Mouse (Mus musculus): ENCODE measurements around the gene Bloc1s2. TPM values are rescaled to one million over a fixed set of nuclear protein-coding genes. Genes with fewer than 3 reads are reported as not detected.

The Bloc1s2 gene
- polyA plus RNA-seq, 1 experiment: 55.9 TPM

DNA sequence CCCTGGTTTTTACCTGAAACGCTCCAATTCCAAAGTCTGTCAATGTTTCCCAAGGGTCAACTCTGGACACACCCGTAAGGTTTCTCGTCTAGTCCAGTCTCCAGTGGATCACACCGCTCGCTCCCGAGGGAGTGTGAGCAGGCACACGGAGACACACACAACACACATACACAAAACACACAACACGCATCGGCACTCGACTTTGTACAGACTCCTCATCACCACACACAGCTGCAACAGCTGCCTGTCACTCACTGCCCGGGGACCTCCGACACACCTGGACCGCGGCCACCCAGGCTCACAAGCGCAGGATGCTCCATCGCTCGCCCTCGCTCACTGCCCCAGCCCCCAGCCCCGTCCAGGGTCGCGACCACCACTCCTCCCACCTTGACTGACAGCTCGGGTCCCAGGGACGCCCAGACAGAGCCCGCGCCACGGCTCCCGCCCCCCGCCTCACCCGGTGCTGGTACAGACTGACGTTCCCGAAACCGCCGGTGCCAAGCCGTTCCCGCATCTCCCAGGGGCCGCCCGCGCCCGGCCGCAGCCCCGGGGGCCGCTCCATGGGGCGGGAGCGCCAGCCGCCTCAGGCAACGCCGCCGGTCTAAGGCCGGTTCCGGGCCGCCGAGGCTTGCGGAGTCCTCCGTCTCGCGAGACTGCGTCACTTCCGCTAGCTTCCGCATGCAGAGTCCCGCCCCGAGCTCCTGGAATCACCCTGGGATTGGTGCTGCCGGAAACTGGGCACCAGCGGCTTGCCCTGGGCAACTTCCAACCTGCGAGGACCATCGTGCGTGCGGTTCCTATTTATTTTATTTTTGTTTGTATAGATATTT, 39.2 kb downstream of the Bloc1s2 start, which contains the start of gene Chuk:
Gene Chuk (minus strand): TSS at position 650 of the 830 bp plus-strand sequence.
- TF ChIP-seq POLR2A (IDR thresholded peaks at IDR 0.05; ENCODE audit: borderline replicate concordance, low read depth, low read length): no peak
- TF ChIP-seq CTCF (IDR thresholded peaks at IDR 0.05; ENCODE audit: low read depth, low read length): no peak
- peak within 1 kb of the TSS; percentile 44 for H3K27ac ChIP-seq (ENCODE audit: insufficient read depth, low read depth, low read length)
- peak within 1 kb of the TSS; percentile 94 for H3K4me3 ChIP-seq (ENCODE audit: insufficient read depth, low read length)
- H3K4me1 ChIP-seq (ENCODE audit: control insufficient read depth, insufficient read depth, low read length): peaks cover 30% of the 10 kb centered on the region

DNA sequence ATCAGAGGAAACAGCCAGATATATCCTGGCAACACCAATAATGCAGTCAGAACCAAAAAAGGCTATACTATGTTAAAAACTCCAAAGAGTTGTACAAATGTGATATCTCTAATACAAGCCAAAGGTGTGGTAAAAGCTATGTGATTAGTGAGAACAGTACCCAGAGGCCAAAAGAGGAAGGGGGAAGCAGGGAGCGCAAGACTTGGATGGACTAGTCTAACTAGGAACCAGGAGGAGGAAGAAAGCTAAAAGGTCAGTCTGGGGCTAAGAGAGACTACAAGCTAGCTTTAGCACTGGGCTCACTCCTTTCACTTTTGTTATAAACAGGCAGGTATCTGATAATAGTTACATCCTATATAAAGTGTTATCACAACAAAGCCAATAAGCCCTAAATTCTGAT, 41.9 kb downstream of the Bloc1s2 start:
- Histone ChIP-seq H3K27ac (ENCODE audit: insufficient read depth, low read depth, low read length) (no peak overlapping the region), H3K4me3 (ENCODE audit: insufficient read depth, low read length) (no peak overlapping the region), H3K4me1 (ENCODE audit: control insufficient read depth, insufficient read depth, low read length) (peaks cover 30% of the 10 kb centered on the region)
- TF ChIP-seq POLR2A (IDR thresholded peaks at IDR 0.05; ENCODE audit: borderline replicate concordance, low read depth, low read length): no peak
- TF ChIP-seq CTCF (IDR thresholded peaks at IDR 0.05; ENCODE audit: low read depth, low read length): no peak

DNA sequence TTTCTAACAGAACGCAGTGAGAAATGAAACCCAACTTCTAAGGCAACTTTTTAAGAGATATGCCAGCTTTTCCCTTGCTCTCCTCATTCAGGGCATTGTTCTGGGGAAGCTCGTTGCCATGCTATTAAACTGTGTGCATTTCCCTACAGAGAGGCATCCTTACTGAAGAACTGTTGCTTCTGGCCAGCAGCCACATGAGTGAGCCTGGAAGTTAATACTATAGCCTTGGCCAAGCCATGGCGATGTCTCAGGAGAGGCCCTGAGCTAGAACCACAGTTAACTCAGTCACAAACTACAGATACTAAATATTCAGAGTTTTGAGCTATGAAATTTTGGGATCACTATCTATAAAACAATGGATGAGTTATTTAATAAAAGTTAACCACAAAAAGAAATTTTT, 43.2 kb downstream of the Bloc1s2 start:
- Histone ChIP-seq H3K27ac (ENCODE audit: insufficient read depth, low read depth, low read length) (no peak overlapping the region), H3K4me3 (ENCODE audit: insufficient read depth, low read length) (no peak overlapping the region), H3K4me1 (ENCODE audit: control insufficient read depth, insufficient read depth, low read length) (peaks cover 20% of the 10 kb centered on the region)
- TF ChIP-seq POLR2A (IDR thresholded peaks at IDR 0.05; ENCODE audit: borderline replicate concordance, low read depth, low read length): no peak
- TF ChIP-seq CTCF (IDR thresholded peaks at IDR 0.05; ENCODE audit: low read depth, low read length): no peak

DNA sequence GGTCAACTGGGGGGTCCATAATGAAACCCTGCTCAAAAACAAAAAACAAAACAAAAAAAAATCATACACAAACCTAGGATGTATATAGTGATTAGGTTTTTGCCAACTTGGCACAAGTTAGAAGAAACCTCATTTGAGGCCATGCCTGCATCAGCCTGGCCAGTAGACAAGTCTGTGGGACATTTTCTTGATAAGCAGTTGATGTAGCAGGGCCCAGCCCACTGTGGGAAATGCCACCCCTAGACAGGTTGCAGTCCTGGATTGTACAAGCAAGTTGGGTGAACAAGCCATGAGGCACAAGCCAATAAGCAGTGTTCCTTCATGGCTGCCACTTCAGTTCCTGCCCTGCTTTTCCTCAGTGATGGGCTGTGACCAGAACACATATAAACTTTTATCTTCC, 45.4 kb downstream of the Bloc1s2 start:
- Histone ChIP-seq H3K27ac (ENCODE audit: insufficient read depth, low read depth, low read length) (no peak overlapping the region), H3K4me3 (ENCODE audit: insufficient read depth, low read length) (no peak overlapping the region)
- no peak for TF ChIP-seq POLR2A (IDR thresholded peaks at IDR 0.05; ENCODE audit: borderline replicate concordance, low read depth, low read length)
- no peak for TF ChIP-seq CTCF (IDR thresholded peaks at IDR 0.05; ENCODE audit: low read depth, low read length)

More for the DNA sequence above, 45.4 kb downstream of the Bloc1s2 start:
- peaks cover 15% of the 10 kb centered on the region for H3K4me1 ChIP-seq (ENCODE audit: control insufficient read depth, insufficient read depth, low read length)

Other genes starting within 250 kb of the Bloc1s2 start
- gene Dnmbp, start 206.3 kb downstream of the Bloc1s2 start, polyA plus RNA-seq (2012; ENCODE audit: insufficient read depth, insufficient read length, missing spikeins): 10.2 and 13.5 TPM in 2 replicates
- 0.28 TPM in 1 of 2 replicates, not detected in the other for gene Cpn1, start 159.9 kb downstream of the Bloc1s2 start, polyA plus RNA-seq (2012; ENCODE audit: insufficient read depth, insufficient read length, missing spikeins)
- not detected in 2 replicates for gene Cyp2c23, start 117.2 kb downstream of the Bloc1s2 start, polyA plus RNA-seq (2012; ENCODE audit: insufficient read depth, insufficient read length, missing spikeins)
- gene Erlin1, start 76.7 kb downstream of the Bloc1s2 start, polyA plus RNA-seq (2012; ENCODE audit: insufficient read depth, insufficient read length, missing spikeins): 35.1 and 37.6 TPM in 2 replicates
- gene Chuk, start 39.0 kb downstream of the Bloc1s2 start, polyA plus RNA-seq (2012; ENCODE audit: insufficient read depth, insufficient read length, missing spikeins): 44.4 and 47.2 TPM in 2 replicates
- 18.5 and 19.2 TPM in 2 replicates for gene Cwf19l1, start 10.6 kb downstream of the Bloc1s2 start, polyA plus RNA-seq (2012; ENCODE audit: insufficient read depth, insufficient read length, missing spikeins)
- gene Pkd2l1, start 46.0 kb upstream of the Bloc1s2 start, polyA plus RNA-seq (2012; ENCODE audit: insufficient read depth, insufficient read length, missing spikeins): not detected in 2 replicates
- not detected in 2 replicates for gene Scd3, start 56.8 kb upstream of the Bloc1s2 start, polyA plus RNA-seq (2012; ENCODE audit: insufficient read depth, insufficient read length, missing spikeins)
- gene Scd2, start 147.2 kb upstream of the Bloc1s2 start, polyA plus RNA-seq (2012; ENCODE audit: insufficient read depth, insufficient read length, missing spikeins): 6.7 and 7.7 TPM in 2 replicates
- not detected in 2 replicates for gene Scd4, start 186.6 kb upstream of the Bloc1s2 start, polyA plus RNA-seq (2012; ENCODE audit: insufficient read depth, insufficient read length, missing spikeins)

Measured in bone marrow macrophage, adult 2 months (primary cell).